Mouse (Mus musculus) liver, embryonic 15.5 days (tissue): ENCODE measurements at regions not wholly inside any gene's neighbourhood (a gene's known extent, or its start where the extent isn't known, plus 50 kb on each side); places are given as distances from the start of the nearest gene placed in this dataset.
A peak's percentile ranks its signal among the peaks of the same experiment; 100 is the strongest.

Experiments
- ATAC-seq: fragments of 200-750 bp; cut with Nextera tagmentation; 2 replicates; pipeline ENCODE4 v1.8.0; 2017; ENCODE audit warnings: moderate number of reproducible peaks, mild to moderate bottlenecking, moderate library complexity; ENCODE audit not compliant: insufficient read depth
- H3K27ac ChIP-seq: fragments of 300-500 bp; sonication (generic); replicated peaks from 2 replicates; pipeline ENCODE4 v1.5.1; 2015; ENCODE audit warnings: mild to moderate bottlenecking, inconsistent platforms
- H3K27me3 ChIP-seq: fragments of 300-500 bp; sonication (generic); 2 replicates; pipeline ENCODE4 v1.6.1; 2015; ENCODE audit warnings: mild to moderate bottlenecking, inconsistent platforms
- H3K36me3 ChIP-seq: fragments of 300-500 bp; sonication (generic); replicated peaks from 2 replicates; pipeline ENCODE4 v1.6.1; 2015; ENCODE audit warnings: moderate library complexity, mild to moderate bottlenecking, inconsistent platforms
- H3K4me1 ChIP-seq: fragments of 300-500 bp; sonication (generic); replicated peaks from 2 replicates; pipeline ENCODE4 v1.6.1; 2015; ENCODE audit warnings: inconsistent platforms
- H3K4me2 ChIP-seq: fragments of 300-500 bp; sonication (generic); 2 replicates; pipeline ENCODE4 v1.6.1; 2015; ENCODE audit warnings: moderate library complexity, mild to moderate bottlenecking, inconsistent platforms
- H3K4me3 ChIP-seq: fragments of 300-500 bp; sonication (generic); replicated peaks from 2 replicates; pipeline ENCODE4 v1.5.1; 2015; ENCODE audit warnings: mild to moderate bottlenecking, inconsistent platforms
- H3K9ac ChIP-seq: fragments of 300-500 bp; sonication (generic); 2 replicates; pipeline ENCODE4 v1.6.1; 2015; ENCODE audit warnings: moderate library complexity, mild to moderate bottlenecking, inconsistent platforms
- H3K9me3 ChIP-seq: fragments of 300-500 bp; sonication (generic); replicated peaks from 2 replicates; pipeline ENCODE4 v1.6.1; 2016; ENCODE audit warnings: inconsistent platforms
- WGBS: fragments of 180-500 bp; shearing (Covaris S2); methylation state at CpG from one replicate; pipeline ENCODE4 v1.1.7; 2015; ENCODE audit warnings: mixed read lengths; ENCODE audit not compliant: insufficient replicate concordance; 5-methylcytosine and 5-hydroxymethylcytosine counted together

DNA sequence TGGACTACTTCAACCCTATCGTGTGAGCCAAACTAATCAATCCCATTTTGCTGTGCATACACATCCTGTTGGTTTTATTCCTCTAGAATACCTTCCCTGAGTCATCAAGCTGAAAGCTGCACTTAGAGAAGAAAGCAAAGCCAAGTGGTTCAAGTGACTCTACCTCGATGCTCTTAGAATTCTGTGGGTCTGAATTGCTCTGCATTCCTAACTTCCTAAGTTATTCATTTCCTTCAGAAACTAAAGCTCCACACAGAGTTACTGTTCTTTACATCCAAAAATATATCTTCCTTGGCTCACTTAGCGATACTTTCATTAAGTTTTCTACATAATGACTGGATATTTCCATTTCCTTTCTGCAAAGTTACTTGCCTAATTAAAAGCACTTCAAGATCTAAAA is 379.0 kb upstream of the Pkdcc start:
- Histone ChIP-seq H3K9me3 (no peaks in the 10 kb centered on the region), H3K9ac (no peak overlapping the region), H3K27me3 (no peaks in the 10 kb centered on the region), H3K4me1 (no peaks in the 10 kb centered on the region), H3K36me3 (no peaks in the 10 kb centered on the region), H3K27ac (no peak overlapping the region), H3K4me3 (no peak overlapping the region), H3K4me2 (no peak overlapping the region)
- 56% methylated on average over 3 of the region's 3 CpGs for WGBS
- ATAC-seq = no peak

DNA sequence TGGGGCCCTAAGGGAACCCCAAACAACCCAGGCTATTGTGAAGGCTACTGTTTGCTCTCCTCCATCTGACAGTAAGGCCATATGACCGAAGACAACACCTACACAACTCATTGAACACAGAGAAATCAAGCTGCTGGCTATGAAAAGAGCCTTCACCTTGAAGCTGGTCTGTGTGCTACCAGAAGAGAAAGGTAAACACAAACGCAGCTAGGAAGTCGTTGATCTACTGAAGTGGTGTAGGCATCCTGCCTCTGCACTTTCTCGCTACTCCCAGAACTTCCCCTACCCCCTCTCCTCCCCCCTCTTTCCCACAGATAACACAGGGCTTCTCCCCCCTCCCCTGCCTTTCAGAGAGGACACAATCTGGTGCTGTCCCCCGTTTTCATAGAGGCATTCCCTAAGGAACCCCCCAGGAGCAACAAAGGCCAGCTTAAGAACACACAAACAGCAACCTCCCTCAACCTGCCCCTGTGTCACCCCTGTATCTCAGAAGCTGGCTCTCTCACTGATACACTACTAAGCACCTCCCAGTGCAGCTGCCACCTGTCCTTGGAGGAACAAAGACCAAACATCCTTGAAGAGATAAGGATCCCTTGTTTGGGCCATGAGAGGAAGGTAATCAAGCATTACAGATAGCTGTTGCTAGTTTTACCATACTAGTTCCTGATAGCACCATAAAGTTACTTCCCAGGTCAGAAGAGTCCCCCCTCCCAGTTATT is 368.2 kb upstream of the Pkdcc start:
- ATAC-seq = no peak
- Histone ChIP-seq H3K27ac (no peak overlapping the region), H3K27me3 (no peaks in the 10 kb centered on the region), H3K4me2 (no peak overlapping the region), H3K9me3 (no peaks in the 10 kb centered on the region), H3K9ac (no peak overlapping the region), H3K36me3 (no peaks in the 10 kb centered on the region), H3K4me1 (no peaks in the 10 kb centered on the region), H3K4me3 (no peak overlapping the region)
- whole genome bisulfite sequencing = 30% methylated on average over 5 of the region's 5 CpGs

DNA sequence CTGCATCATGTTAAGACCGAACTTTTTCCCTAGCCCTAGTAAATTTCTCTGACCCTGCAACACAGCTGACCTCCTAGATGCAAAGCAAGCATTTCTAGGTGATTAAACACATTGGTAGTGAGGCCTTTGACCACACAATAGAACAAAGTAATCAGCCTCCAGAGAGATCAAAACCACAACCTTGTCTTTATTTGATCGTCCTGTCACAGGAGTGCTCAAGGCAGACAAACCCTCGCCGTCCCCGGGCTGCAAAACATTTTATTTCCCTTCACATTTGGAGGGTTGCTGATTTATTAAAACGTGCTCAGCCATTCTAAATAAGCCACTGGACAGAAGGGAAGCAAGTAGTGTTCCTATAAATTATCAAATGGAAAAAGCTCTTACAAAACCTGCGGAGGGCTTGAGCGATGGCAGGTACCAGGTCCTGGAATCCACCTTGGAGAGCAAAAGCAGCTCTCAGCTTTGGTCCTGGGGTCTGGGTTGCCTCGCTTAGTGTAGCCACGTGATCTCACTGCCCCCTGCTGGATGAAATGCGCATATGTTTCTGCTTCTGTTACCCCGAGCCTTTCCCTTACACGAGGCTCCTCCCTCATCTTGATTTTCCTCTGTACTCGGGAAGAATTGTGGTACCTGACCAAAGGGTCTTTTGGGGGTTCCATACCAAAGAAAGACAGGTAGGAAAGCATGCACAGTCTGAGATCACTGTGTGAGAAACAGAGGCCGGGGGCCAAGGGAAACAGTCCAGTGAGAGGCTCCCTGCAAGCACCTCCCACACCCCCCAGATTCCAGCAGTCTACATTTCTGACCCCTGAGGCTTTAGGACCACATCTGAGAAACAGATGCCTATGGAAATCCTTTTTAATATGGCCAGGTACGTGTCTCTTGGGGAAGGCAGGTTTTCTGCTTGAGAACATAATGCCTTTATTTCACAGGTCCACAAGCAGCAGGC is 357.6 kb upstream of the Pkdcc start:
- ATAC-seq = no peak
- Histone ChIP-seq H3K9ac (no peak overlapping the region), H3K4me1 (no peaks in the 10 kb centered on the region), H3K9me3 (no peaks in the 10 kb centered on the region), H3K27ac (no peak overlapping the region), H3K36me3 (no peaks in the 10 kb centered on the region), H3K4me3 (no peak overlapping the region), H3K27me3 (no peaks in the 10 kb centered on the region), H3K4me2 (0 out of 2 replicates have a peak overlapping the region, but pooled peaks have one; percentile 15)
- WGBS = 25% methylated on average over 16 of the region's 16 CpGs

DNA sequence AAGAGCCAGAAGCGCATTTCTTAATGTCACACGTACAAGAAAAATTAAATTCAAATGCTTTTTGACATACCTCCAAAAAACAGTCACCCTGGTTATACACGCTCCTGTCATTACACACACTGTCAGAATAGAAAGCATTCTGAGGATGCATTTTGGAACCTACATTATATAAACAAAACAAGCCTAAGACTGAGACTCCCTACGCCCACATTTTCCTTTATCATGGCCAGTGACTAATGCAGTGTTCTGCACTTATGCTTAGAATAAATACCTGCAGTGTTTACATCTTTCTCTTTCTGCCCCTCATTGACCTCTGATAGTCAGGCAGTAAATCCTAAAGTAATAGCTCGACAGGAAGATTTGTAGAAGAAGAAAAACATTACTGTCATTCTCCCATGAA is 354.7 kb upstream of the Pkdcc start:
- no peak for ATAC-seq

DNA sequence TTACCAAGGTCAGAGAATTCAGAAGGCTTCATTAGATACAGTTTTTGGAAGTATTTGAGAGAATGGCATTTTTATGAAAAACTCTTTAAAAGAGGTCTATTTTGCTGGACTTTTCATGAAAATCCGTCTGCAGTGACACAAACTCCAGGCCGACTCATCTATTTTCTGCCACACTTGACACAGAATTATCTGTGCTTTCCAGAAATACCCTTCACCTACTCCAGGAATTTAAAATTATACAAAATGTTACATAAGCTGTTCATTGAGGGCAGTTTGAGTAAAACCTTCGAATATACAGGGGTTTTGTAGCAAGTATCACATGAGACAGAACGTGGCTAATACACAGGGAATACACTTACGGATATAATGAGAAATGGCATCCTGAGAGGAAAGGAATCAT is 354.1 kb upstream of the Pkdcc start:
- H3K4me1 ChIP-seq = no peaks in the 10 kb centered on the region
- no peak overlapping the region for H3K4me3 ChIP-seq
- H3K36me3 ChIP-seq = no peaks in the 10 kb centered on the region
- ATAC-seq = no peak
- no peak overlapping the region for H3K4me2 ChIP-seq
- no peak overlapping the region for H3K27ac ChIP-seq
- no peak overlapping the region for H3K9ac ChIP-seq
- no peaks in the 10 kb centered on the region for H3K9me3 ChIP-seq
- H3K27me3 ChIP-seq = no peaks in the 10 kb centered on the region
- 64% methylated on average over 5 of the region's 5 CpGs for WGBS

More for the DNA sequence above, 354.7 kb upstream of the Pkdcc start:
- Histone ChIP-seq H3K4me2 (no peak overlapping the region), H3K27me3 (no peaks in the 10 kb centered on the region), H3K4me3 (no peak overlapping the region), H3K4me1 (no peaks in the 10 kb centered on the region), H3K9ac (no peak overlapping the region), H3K9me3 (no peaks in the 10 kb centered on the region), H3K27ac (no peak overlapping the region), H3K36me3 (no peaks in the 10 kb centered on the region)
- 52% methylated on average over 5 of the region's 5 CpGs for WGBS

DNA sequence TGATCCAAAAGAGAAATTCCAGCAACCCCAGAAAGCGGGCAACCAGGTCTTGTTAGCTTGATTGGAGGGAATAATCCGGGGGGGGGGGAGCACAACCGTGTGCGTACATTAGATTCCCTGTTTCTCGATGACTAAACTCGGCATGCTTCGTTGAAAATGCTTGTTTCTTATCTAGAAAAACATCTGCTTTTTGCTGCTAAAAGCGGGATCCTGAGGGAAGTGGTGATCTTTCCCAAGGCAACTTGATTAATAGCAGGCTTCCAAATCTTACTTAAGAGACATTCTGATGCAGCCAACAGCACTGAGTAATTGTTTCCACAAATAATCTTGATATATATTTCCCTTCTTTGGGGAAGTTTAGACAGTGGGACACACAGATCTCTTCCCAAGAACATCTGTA is 338.0 kb upstream of the Pkdcc start:
- Histone ChIP-seq H3K27ac (no peak overlapping the region), H3K4me2 (no peak overlapping the region), H3K36me3 (no peaks in the 10 kb centered on the region), H3K4me3 (no peak overlapping the region), H3K9ac (no peak overlapping the region), H3K4me1 (no peaks in the 10 kb centered on the region), H3K9me3 (no peaks in the 10 kb centered on the region), H3K27me3 (no peaks in the 10 kb centered on the region)
- WGBS = 28% methylated on average over 8 of the region's 8 CpGs
- ATAC-seq = no peak

DNA sequence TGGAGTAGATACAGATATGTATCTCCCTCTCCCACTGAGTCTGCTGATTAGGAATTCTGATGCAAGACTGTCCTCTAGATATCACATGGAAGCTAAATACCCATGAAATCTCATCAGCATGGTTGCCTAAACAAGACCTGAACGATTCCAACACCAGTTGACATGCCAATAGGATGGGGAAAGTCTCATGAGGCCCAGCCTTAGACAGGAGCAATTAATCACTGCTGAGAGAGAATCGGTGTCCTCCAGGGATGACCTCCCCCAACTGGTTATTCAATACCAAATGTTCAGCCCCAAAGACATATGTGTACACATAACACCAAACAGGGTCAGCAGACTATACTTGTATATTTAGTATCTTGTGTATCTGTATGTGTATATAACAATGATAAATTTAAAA is 314.5 kb upstream of the Pkdcc start:
- no peaks in the 10 kb centered on the region for H3K36me3 ChIP-seq
- no peak overlapping the region for H3K27ac ChIP-seq
- no peak overlapping the region for H3K4me3 ChIP-seq
- no peaks in the 10 kb centered on the region for H3K9me3 ChIP-seq
- H3K27me3 ChIP-seq = no peaks in the 10 kb centered on the region
- ATAC-seq = no peak
- H3K4me1 ChIP-seq = no peaks in the 10 kb centered on the region
- no peak overlapping the region for H3K4me2 ChIP-seq
- WGBS = 41% methylated on average over 2 of the region's 2 CpGs
- no peak overlapping the region for H3K9ac ChIP-seq

DNA sequence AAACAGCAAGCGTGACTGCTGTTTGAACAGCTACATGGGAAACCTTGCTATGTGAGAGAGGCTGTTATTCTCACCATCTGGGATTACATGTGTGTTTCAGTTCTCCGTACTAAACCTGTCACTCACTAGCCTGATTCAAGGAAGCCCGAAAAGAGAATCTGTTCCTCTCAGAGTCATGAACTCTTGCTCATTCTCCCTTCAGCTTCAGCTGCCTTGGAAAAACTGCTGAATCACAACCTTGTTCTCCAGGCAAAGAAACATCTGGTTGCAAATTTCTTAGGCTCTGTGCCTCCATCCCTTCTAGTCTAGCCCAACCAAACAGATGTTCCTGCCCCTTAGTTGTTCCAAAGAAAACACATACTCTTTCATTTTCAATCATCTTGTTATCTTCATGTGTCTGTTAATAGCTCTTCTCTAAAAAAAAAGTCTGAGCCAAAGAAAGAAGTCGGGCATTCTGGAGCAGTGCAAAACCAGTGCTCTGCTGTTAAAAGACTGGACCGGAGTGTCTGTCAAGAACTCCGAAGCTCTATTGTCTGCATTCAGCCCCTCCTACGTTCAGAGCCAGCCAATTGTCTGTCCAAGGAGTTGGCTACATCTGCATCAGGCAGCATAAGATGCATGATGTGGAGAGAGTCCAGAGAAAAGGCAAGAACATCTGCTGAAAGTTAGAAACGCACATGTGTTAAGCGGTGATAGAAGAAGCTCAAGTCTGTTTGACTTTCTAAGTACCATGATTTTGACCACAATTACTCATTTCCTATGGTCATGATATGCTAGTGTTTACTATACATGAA is 313.8 kb upstream of the Pkdcc start:
- 57% methylated on average over 9 of the region's 9 CpGs for WGBS
- H3K36me3 ChIP-seq = no peaks in the 10 kb centered on the region
- no peak overlapping the region for H3K4me2 ChIP-seq
- no peak for ATAC-seq
- H3K4me1 ChIP-seq = no peaks in the 10 kb centered on the region
- no peak overlapping the region for H3K9ac ChIP-seq
- no peak overlapping the region for H3K4me3 ChIP-seq
- H3K27me3 ChIP-seq = no peaks in the 10 kb centered on the region
- no peaks in the 10 kb centered on the region for H3K9me3 ChIP-seq
- H3K27ac ChIP-seq = no peak overlapping the region

DNA sequence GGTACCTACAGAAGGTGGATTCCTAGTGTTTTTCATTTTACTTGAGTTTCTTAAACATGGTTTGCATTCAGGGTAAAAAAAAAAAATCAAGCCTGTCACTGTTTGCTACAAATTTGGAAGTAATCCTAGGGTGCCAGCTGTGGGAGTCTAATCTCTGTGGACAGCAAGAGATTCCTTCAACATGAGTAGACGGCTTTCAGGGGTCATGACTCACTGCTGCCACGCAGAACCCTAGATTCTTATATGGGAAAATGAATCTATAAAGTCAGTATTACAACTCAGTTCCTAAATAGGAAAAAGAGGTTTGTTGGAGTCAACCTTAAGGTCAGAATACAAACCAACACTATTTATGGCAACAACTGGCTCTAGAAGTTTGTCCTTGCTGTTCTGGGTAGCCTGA is 310.1 kb upstream of the Pkdcc start:
- Histone ChIP-seq H3K36me3 (no peaks in the 10 kb centered on the region), H3K4me3 (no peak overlapping the region), H3K4me1 (no peaks in the 10 kb centered on the region), H3K27me3 (no peaks in the 10 kb centered on the region), H3K27ac (no peak overlapping the region), H3K9me3 (no peaks in the 10 kb centered on the region), H3K9ac (no peak overlapping the region), H3K4me2 (no peak overlapping the region)
- 67% methylated on average over 2 of the region's 2 CpGs for WGBS
- no peak for ATAC-seq

DNA sequence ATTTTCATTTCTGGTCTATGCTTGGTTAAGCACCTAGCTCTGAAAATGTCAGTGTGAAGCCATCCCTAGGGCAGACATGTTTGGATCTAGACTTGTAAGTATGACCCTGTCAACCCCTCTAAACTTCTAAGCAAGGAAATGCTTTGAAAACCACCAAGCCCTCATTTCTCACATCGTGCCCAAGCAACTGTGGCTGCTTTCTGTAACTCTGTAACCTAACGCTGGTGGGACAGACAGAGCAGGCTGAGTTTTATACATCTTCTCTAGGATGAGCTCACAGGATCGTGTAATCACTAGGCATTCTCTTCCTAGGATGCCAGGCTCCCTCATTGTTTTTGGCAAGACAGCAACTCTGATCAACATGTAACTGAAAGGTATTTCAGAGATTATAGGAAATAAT is 309.6 kb upstream of the Pkdcc start:
- no peaks in the 10 kb centered on the region for H3K4me1 ChIP-seq
- no peak overlapping the region for H3K4me3 ChIP-seq
- no peak overlapping the region for H3K9ac ChIP-seq
- 53% methylated on average over 3 of the region's 3 CpGs for WGBS
- no peaks in the 10 kb centered on the region for H3K27me3 ChIP-seq
- no peak for ATAC-seq
- H3K4me2 ChIP-seq = no peak overlapping the region
- H3K36me3 ChIP-seq = no peaks in the 10 kb centered on the region
- no peak overlapping the region for H3K27ac ChIP-seq
- no peaks in the 10 kb centered on the region for H3K9me3 ChIP-seq

DNA sequence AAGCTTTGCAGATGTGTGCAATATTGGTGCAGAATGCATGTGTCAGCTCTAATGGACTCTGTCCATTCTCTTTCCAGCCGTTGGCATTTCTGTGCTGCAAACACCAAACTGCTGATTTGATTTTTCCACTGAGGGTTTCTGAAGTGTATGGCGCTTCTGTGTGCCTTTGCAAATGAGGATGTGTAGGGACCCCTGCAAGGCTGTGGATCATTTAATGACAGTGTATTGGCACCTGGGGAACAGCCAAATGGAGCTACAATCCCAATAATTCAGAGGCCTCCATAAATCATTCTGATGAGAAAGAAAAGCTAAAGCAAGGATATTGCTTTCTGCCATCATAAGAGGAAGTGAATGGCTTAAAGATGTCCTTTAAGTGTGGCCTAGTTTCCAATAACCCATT is 305.9 kb upstream of the Pkdcc start:
- no peaks in the 10 kb centered on the region for H3K4me1 ChIP-seq
- 54% methylated on average over 2 of the region's 2 CpGs for WGBS
- H3K27me3 ChIP-seq = no peaks in the 10 kb centered on the region
- ATAC-seq = no peak
- H3K27ac ChIP-seq = no peak overlapping the region
- H3K4me2 ChIP-seq = no peak overlapping the region
- H3K9ac ChIP-seq = no peak overlapping the region
- H3K9me3 ChIP-seq = no peaks in the 10 kb centered on the region
- no peaks in the 10 kb centered on the region for H3K36me3 ChIP-seq
- H3K4me3 ChIP-seq = no peak overlapping the region
